Mouse (Mus musculus): ENCODE results near the gene Pyy.

Pyy gene

GRCm38 (mm10) chr11:102107732-102108131 is at the start of gene Pyy:
Gene Pyy, minus strand, starts transcription at chr11:102107832.
- no peak for DNase-seq

- DNase-seq, result no peak
Measured at GRCm38 (mm10) chr11:102156786-102157089, 49.1 kb upstream of the Pyy start.

GRCm38 (mm10) chr11:102156039-102156785 is 48.6 kb upstream of the Pyy start, which contains the start of gene Tmem101:
Gene Tmem101, minus strand, starts transcription at chr11:102156404.
- DNase-seq, result peak; percentile 96

GRCm38 (mm10) chr11:102147213-102147989 is 39.8 kb upstream of the Pyy start:
- no peak for DNase-seq

- no peak for DNase-seq
Measured at GRCm38 (mm10) chr11:102146531-102146930, 38.9 kb upstream of the Pyy start.

GRCm38 (mm10) chr11:102146005-102146404 is 38.4 kb upstream of the Pyy start:
- DNase-seq, result peak; percentile 38

GRCm38 (mm10) chr11:102145471-102146001 is 37.9 kb upstream of the Pyy start, which contains the start of gene Nags:
Gene Nags, plus strand, starts transcription at chr11:102145513.
- peak; percentile 74 for DNase-seq

- DNase-seq, result no peak
Measured at GRCm38 (mm10) chr11:102144957-102145470, 37.4 kb upstream of the Pyy start.

GRCm38 (mm10) chr11:102142355-102142754 is 34.7 kb upstream of the Pyy start:
- DNase-seq, result no peak

GRCm38 (mm10) chr11:102140508-102140907 is 32.9 kb upstream of the Pyy start:
- DNase-seq, result peak; percentile 84

GRCm38 (mm10) chr11:102138447-102138740 is 30.8 kb upstream of the Pyy start:
- peak; percentile 86 for DNase-seq

- no peak for DNase-seq
Measured at GRCm38 (mm10) chr11:102137625-102138446, 30.2 kb upstream of the Pyy start.

GRCm38 (mm10) chr11:102134516-102134915 is 26.9 kb upstream of the Pyy start:
- peak; percentile 70 for DNase-seq

- no peak for DNase-seq
Measured at GRCm38 (mm10) chr11:102117386-102117785, 9.8 kb upstream of the Pyy start.

GRCm38 (mm10) chr11:102116241-102116640 is 8.6 kb upstream of the Pyy start:
- DNase-seq, result no peak

GRCm38 (mm10) chr11:102111576-102111975 is 3.9 kb upstream of the Pyy start:
- DNase-seq, result no peak

- no peak for DNase-seq
Measured at GRCm38 (mm10) chr11:102106911-102107310, 721 bp downstream of the Pyy start.

- peak; percentile 75 for DNase-seq
Measured at GRCm38 (mm10) chr11:102102485-102103258, 5.0 kb downstream of the Pyy start.

- DNase-seq, result no peak
Measured at GRCm38 (mm10) chr11:102101219-102101618, 6.4 kb downstream of the Pyy start, which contains the start of gene Ppy. Gene Ppy, minus strand, starts transcription at chr11:102101319.

GRCm38 (mm10) chr11:102096887-102097391 is 10.7 kb downstream of the Pyy start:
- DNase-seq, result peak; percentile 94

GRCm38 (mm10) chr11:102096446-102096845 is 11.2 kb downstream of the Pyy start:
- no peak for DNase-seq

- no peak for DNase-seq
Measured at GRCm38 (mm10) chr11:102095676-102096075, 12.0 kb downstream of the Pyy start.

Measured in retina, postnatal 1 day (tissue).